Mouse (Mus musculus) liver, embryonic 14.5 days (tissue): ENCODE measurements at regions not wholly inside any gene's neighbourhood (a gene's known extent, or its start where the extent isn't known, plus 50 kb on each side); places are given as distances from the start of the nearest gene placed in this dataset.

Experiments used
- ATAC-seq: fragments of 200-750 bp; cut with Nextera tagmentation; 2 replicates; pipeline ENCODE4 v1.8.0; 2017; ENCODE audit warnings: moderate number of reproducible peaks, mild to moderate bottlenecking, moderate library complexity; ENCODE audit not compliant: insufficient read depth
- DNase-seq, 3 experiments: peaks; one replicate each; pipeline ENCODE4 v3.0.0-alpha.2; 2012 to 2013; ENCODE audit warnings: low read depth in 3 of 3, low spot score in 3 of 3
- H3K27ac ChIP-seq: fragments of 300-500 bp; sonication (generic); 2 replicates; pipeline ENCODE4 v1.5.1; 2014; ENCODE audit warnings: moderate library complexity, mild to moderate bottlenecking, control low read depth, inconsistent platforms
- H3K27me3 ChIP-seq: fragments of 300-500 bp; sonication (generic); 2 replicates; pipeline ENCODE4 v1.6.1; 2014; ENCODE audit warnings: mild to moderate bottlenecking, low read length, moderate library complexity; ENCODE audit not compliant: control insufficient read depth, insufficient read depth
- H3K36me3 ChIP-seq: fragments of 300-500 bp; sonication (generic); replicated peaks from 2 replicates; pipeline ENCODE4 v1.6.1; 2014; ENCODE audit warnings: low read depth; ENCODE audit not compliant: control insufficient read depth, insufficient read depth
- H3K4me1 ChIP-seq, 2 experiments: fragments of 200-500 bp in 1 of 2; fragments of 300-500 bp in 1 of 2; sonication (generic) in 1 of 2; replicated peaks; 2 replicates each; pipeline ENCODE4 v1.6.1; 2012 to 2014; ENCODE audit warnings: antibody characterized with exemption in 1 of 2, inconsistent platforms in 1 of 2, low read length in 1 of 2; ENCODE audit not compliant: control insufficient read depth in 2 of 2, insufficient read depth in 2 of 2
- H3K4me2 ChIP-seq: fragments of 300-500 bp; sonication (generic); 2 replicates; pipeline ENCODE4 v1.6.1; 2014; ENCODE audit warnings: low read depth, mild to moderate bottlenecking, control low read depth, moderate library complexity
- H3K4me3 ChIP-seq, 2 experiments: fragments of 200-500 bp in 1 of 2; fragments of 300-500 bp in 1 of 2; sonication (generic) in 1 of 2; 2 replicates each; pipeline ENCODE4 v1.5.1; 2012 to 2014; ENCODE audit warnings: low read depth in 2 of 2, low read length in 2 of 2, mild to moderate bottlenecking in 2 of 2, control low read depth in 1 of 2, inconsistent platforms in 1 of 2, moderate library complexity in 1 of 2; ENCODE audit not compliant: insufficient read depth in 1 of 2
- H3K9ac ChIP-seq: fragments of 300-500 bp; sonication (generic); replicated peaks from 2 replicates; pipeline ENCODE4 v1.6.1; 2014; ENCODE audit warnings: mild to moderate bottlenecking, control low read depth, moderate library complexity
- H3K9me3 ChIP-seq: fragments of 300-500 bp; sonication (generic); 2 replicates; pipeline ENCODE4 v1.6.1; 2016; ENCODE audit warnings: low read length, mixed read lengths; ENCODE audit not compliant: control insufficient read depth
- CTCF ChIP-seq: IDR thresholded peaks from 2 replicates; pipeline ENCODE4 v1.5.1; 2016; ENCODE audit warnings: antibody characterized with exemption, low read depth, control low read depth
- EP300 ChIP-seq: IDR thresholded peaks from 2 replicates; pipeline ENCODE4 v1.6.1; 2016; ENCODE audit warnings: antibody characterized with exemption, low read depth
- whole genome bisulfite sequencing: fragments of 180-500 bp; shearing (Covaris S2); extraction: QIAGEN DNeasy Blood & Tissue Kit; methylation state at CpG from one replicate; pipeline ENCODE4 v1.1.7; 2014; ENCODE audit not compliant: insufficient replicate concordance; 5-methylcytosine and 5-hydroxymethylcytosine counted together

- H3K4me2 ChIP-seq: no peak overlapping the region
- no peak overlapping the region for H3K27ac ChIP-seq
- 56% methylated on average over 8 of the region's 8 CpGs for WGBS
- no peak overlapping the region for H3K9ac ChIP-seq
- DNase-seq (no peak), ATAC-seq (no peak)
- no peaks in the 10 kb centered on the region for H3K36me3 ChIP-seq
- TF ChIP-seq EP300: no peak
- no peak for TF ChIP-seq CTCF
- no peaks in the 10 kb centered on the region for H3K9me3 ChIP-seq
- H3K4me3 ChIP-seq: no peak overlapping the region
- no peaks in the 10 kb centered on the region for H3K27me3 ChIP-seq
- no peaks in the 10 kb centered on the region for H3K4me1 ChIP-seq
Measured at GRCm38 (mm10) chr8:49015200-49015599, 171.4 kb upstream of the Tenm3 start.

DNA sequence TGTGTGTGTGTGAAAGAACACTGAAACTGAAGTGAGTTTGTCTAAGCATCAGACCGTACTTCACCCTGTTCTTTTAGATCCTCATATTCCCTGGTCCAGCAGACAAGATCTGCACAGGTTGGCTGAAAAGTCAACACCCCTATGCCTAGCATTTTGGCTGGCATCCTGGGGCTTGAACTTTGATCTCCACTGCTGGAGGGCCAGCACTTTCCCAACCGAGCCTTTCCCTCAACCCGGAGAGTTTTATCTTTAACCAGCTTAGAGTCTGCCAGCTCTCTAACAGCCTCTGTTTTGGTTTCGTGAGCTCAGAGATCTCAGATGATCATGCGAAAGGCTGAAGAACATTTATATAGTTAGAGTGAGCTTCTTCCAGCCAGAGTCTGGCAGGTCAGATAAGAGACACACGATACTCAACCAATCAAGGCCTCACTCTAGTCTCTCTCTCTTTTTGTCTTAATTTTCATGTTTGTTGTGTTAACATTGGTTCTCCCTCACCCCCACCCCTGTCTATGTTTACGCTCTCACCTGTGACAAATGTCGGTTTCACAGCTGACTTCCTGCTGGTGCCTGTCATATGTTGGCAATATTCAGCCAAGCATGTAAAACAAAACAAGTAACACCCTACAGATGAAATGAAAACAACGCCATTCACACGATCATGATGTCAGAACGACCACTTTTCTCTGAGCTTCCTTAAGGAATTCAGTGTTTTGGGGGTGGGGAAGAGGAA, 162.7 kb upstream of the Tenm3 start:
- Histone ChIP-seq H3K4me2 (no peak overlapping the region), H3K36me3 (no peaks in the 10 kb centered on the region), H3K4me3 (no peak overlapping the region), H3K27me3 (no peaks in the 10 kb centered on the region), H3K4me1 (no peaks in the 10 kb centered on the region), H3K9me3 (no peaks in the 10 kb centered on the region), H3K27ac (no peak overlapping the region), H3K9ac (no peak overlapping the region)
- ATAC-seq (no peak), DNase-seq (peak in 2 of 3 experiments; percentile 1 to 4)
- TF ChIP-seq EP300 (no peak), CTCF (no peak)
- WGBS: 54% methylated on average over 11 of the region's 11 CpGs

DNA sequence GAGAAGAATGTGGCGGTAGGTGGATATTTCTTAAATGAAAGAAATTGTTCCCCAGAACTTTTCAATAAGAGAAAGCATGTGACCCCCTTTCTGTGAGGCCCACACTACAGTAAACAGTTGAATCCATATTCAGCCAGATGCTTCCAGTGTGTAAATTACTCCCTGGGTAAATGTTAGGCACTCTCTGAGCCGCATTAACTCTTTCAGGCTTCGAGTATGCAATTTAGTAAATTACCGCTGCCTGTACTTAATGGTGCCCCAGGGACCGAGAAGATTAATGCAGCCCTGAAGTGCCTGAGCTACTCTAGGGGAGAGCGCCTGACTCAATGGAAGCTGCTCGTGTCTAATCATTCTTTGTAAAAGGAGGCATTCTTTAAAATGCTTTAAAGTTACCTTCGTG, 137.9 kb upstream of the Tenm3 start:
- no peak overlapping the region for H3K9ac ChIP-seq
- H3K4me1 ChIP-seq: no peaks in the 10 kb centered on the region
- DNase-seq (no peak), ATAC-seq (no peak)
- H3K4me3 ChIP-seq: no peak overlapping the region
- H3K27ac ChIP-seq: no peak overlapping the region
- 74% methylated on average over 8 of the region's 8 CpGs for WGBS
- H3K9me3 ChIP-seq: peaks cover 2% of the 10 kb centered on the region; the same call in 1 of the 2 replicates
- no peaks in the 10 kb centered on the region for H3K36me3 ChIP-seq
- no peak overlapping the region for H3K4me2 ChIP-seq
- H3K27me3 ChIP-seq: no peaks in the 10 kb centered on the region
- TF ChIP-seq EP300: no peak
- no peak for TF ChIP-seq CTCF

GRCm38 (mm10) chr8:48980755-48981154, 137.0 kb upstream of the Tenm3 start:
- 57% methylated on average over 7 of the region's 7 CpGs for WGBS
- no peaks in the 10 kb centered on the region for H3K27me3 ChIP-seq
- no peaks in the 10 kb centered on the region for H3K4me1 ChIP-seq
- no peak overlapping the region for H3K27ac ChIP-seq
- H3K4me3 ChIP-seq: no peak overlapping the region
- ATAC-seq (no peak), DNase-seq (no peak)
- no peaks in the 10 kb centered on the region for H3K36me3 ChIP-seq
- TF ChIP-seq EP300 (no peak), CTCF (no peak)
- H3K9me3 ChIP-seq: peaks cover 2% of the 10 kb centered on the region; the same call in 1 of the 2 replicates
- H3K4me2 ChIP-seq: no peak overlapping the region
- H3K9ac ChIP-seq: no peak overlapping the region

DNA sequence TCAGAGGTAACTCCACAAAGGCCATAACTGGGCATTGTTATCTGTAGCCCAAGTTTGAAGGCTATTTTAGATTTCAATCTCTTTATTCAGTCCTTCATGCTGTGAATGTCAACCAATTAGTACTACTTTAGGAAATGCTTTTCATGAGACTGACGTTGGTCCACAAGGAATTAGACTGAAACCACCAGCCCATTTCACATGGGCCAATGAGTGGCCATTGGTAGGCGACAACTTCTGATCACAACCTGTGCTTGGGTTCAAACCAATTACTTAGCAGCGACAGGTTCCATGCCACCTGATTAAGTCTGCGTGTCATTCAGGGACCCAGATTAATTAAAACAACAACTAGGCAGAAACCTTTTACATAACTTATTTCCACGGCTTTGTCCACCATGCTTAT, 126.9 kb upstream of the Tenm3 start:
- H3K27me3 ChIP-seq: no peaks in the 10 kb centered on the region
- ATAC-seq (no peak), DNase-seq (no peak)
- no peak overlapping the region for H3K9ac ChIP-seq
- no peaks in the 10 kb centered on the region for H3K4me1 ChIP-seq
- TF ChIP-seq EP300 (no peak), CTCF (no peak)
- no peaks in the 10 kb centered on the region for H3K9me3 ChIP-seq
- H3K27ac ChIP-seq: no peak overlapping the region
- WGBS: 61% methylated on average over 5 of the region's 5 CpGs
- H3K4me2 ChIP-seq: no peak overlapping the region
- no peaks in the 10 kb centered on the region for H3K36me3 ChIP-seq
- no peak overlapping the region for H3K4me3 ChIP-seq
